Mouse (Mus musculus) testis, adult 2 months (tissue): Measurements from ENCODE around the gene Lrp1. TPM values are rescaled to one million over a fixed set of nuclear protein-coding genes. Genes with fewer than 3 reads are reported as not detected.
A peak's percentile ranks its signal among the peaks of the same experiment; 100 is the strongest.

Experiments
- H3K27ac ChIP-seq: fragments of 200-500 bp; 2 replicates; pipeline ENCODE4 v1.5.1; 2012; ENCODE audit warnings: low read depth, low read length; ENCODE audit not compliant: control insufficient read depth, insufficient read depth
- H3K27me3 ChIP-seq: fragments of 200-500 bp; 2 replicates; pipeline ENCODE4 v1.6.1; 2012; ENCODE audit warnings: mild to moderate bottlenecking, low read length, moderate library complexity; ENCODE audit not compliant: control insufficient read depth, insufficient read depth
- H3K36me3 ChIP-seq: fragments of 200-500 bp; 2 replicates; pipeline ENCODE4 v1.6.1; 2012; ENCODE audit warnings: mild to moderate bottlenecking, low read length; ENCODE audit not compliant: control insufficient read depth, insufficient read depth
- H3K4me1 ChIP-seq: fragments of 200-500 bp; 2 replicates; pipeline ENCODE4 v1.6.1; 2012; ENCODE audit warnings: low read length; ENCODE audit not compliant: control insufficient read depth, insufficient read depth
- H3K4me3 ChIP-seq: fragments of 200-500 bp; 2 replicates; pipeline ENCODE4 v1.5.1; 2012; ENCODE audit warnings: low read depth, mild to moderate bottlenecking, low read length, moderate library complexity, mixed read lengths; ENCODE audit not compliant: control insufficient read depth
- CTCF ChIP-seq: fragments of 200-500 bp; IDR thresholded peaks from 2 replicates; pipeline ENCODE4 v1.5.1; 2012; ENCODE audit warnings: low read depth, mild to moderate bottlenecking, inconsistent platforms, low read length, moderate library complexity; ENCODE audit not compliant: control insufficient read depth, insufficient read depth, insufficient replicate concordance
- POLR2A ChIP-seq: fragments of 200-500 bp; IDR thresholded peaks from 2 replicates; pipeline ENCODE4 v1.6.1; 2012; ENCODE audit warnings: low read depth, mild to moderate bottlenecking, inconsistent platforms, low read length, moderate library complexity; ENCODE audit not compliant: control insufficient read depth
- polyA plus RNA-seq: library from polyadenylated mRNA; depleted of rRNA; stranded (reverse); fragments of >200 nt; gene quantifications from 2 replicates; pipeline ENCODE4 v1.2.3, GENCODE M21; 2012

Gene Lrp1
- polyA plus RNA-seq, 1 experiment, result 20.8 TPM

DNA sequence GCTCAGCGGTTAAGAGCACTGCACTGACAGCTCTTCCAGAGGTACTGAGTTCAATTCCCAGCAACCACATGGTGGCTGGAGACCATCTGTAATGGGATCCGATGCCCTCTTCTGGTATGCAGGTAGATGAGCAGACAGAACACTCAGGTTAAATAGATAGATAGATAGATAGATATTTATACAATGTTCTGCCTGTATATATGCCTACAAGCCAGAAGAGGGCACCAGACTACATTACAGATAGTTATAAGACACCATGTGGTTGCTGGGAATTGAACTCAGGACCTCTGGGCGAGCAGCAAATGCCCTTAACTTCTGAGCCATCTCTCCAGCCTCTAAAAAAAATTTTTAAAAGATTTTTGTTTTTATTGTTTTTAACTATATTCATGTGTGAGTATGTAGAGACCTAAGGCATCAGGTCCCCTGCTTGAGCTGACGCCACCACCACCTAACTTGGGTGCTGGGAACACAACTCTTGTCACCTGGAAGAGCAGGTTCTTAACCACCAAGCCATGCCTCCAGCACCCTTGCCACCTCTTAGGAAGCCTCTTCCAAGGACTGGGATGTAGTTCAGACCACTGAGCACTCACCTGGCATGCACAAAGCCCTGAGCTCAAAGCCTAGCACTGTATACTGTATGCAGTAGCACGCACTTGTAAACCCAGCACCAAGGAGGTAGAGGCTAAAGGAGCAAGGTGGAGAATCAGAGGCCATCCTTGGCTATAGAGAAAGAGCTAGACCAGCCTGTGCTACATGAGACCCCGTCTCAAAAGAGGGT, 2.7 kb upstream of the Lrp1 start:
- Histone ChIP-seq H3K27me3 (no peaks in the 10 kb centered on the region; the same call in 1 of the 2 replicates), H3K4me1 (peaks cover 8% of the 10 kb centered on the region), H3K27ac (no peak overlapping the region), H3K36me3 (no peaks in the 10 kb centered on the region), H3K4me3 (no peak overlapping the region)
- TF ChIP-seq CTCF (no peak), POLR2A (no peak)

- no peaks in the 10 kb centered on the region; the same call in 1 of the 2 replicates for H3K27me3 ChIP-seq
- TF ChIP-seq CTCF (no peak), POLR2A (no peak)
- H3K36me3 ChIP-seq, result no peaks in the 10 kb centered on the region
- H3K27ac ChIP-seq, result no peak overlapping the region; the same call in 1 of the 2 replicates
- H3K4me3 ChIP-seq, result no peak overlapping the region
- H3K4me1 ChIP-seq, result peaks cover 8% of the 10 kb centered on the region
Measured at GRCm38 (mm10) chr10:127622661-127623060, 1.7 kb upstream of the Lrp1 start.

DNA sequence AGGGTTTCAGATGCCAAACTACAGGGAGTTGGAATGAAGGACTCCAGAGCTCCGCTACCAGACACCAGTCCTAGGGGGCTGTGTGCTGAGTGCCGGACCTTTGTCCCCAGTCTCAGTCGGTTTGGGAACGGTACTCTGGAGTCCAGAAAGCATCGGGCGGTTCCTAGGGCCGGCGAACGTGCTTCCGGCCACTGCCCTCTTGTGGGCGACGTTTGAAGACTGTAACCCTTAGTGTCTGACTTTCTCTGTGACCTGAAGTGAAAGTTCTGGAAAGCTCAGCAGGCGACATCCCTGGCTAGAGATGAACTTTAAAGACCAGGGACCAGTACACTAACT, 1.1 kb upstream of the Lrp1 start:
- peak overlapping the region; percentile 80 for H3K4me3 ChIP-seq
- no peaks in the 10 kb centered on the region; the same call in 1 of the 2 replicates for H3K27me3 ChIP-seq
- TF ChIP-seq POLR2A (no peak), CTCF (peak; percentile 41; the same call in 1 of the 2 replicates)
- no peaks in the 10 kb centered on the region for H3K36me3 ChIP-seq
- H3K27ac ChIP-seq, result peak overlapping the region; percentile 62
- peaks cover 11% of the 10 kb centered on the region for H3K4me1 ChIP-seq

- Histone ChIP-seq H3K36me3 (no peaks in the 10 kb centered on the region), H3K27me3 (no peaks in the 10 kb centered on the region; the same call in 1 of the 2 replicates), H3K4me1 (peaks cover 11% of the 10 kb centered on the region), H3K4me3 (peak overlapping the region; percentile 80), H3K27ac (peak overlapping the region; percentile 89)
- TF ChIP-seq CTCF, result no peak
- peak; percentile 53; the same call in 1 of the 2 replicates for TF ChIP-seq POLR2A
Measured at GRCm38 (mm10) chr10:127621191-127622056, 476 bp upstream of the Lrp1 start.

DNA sequence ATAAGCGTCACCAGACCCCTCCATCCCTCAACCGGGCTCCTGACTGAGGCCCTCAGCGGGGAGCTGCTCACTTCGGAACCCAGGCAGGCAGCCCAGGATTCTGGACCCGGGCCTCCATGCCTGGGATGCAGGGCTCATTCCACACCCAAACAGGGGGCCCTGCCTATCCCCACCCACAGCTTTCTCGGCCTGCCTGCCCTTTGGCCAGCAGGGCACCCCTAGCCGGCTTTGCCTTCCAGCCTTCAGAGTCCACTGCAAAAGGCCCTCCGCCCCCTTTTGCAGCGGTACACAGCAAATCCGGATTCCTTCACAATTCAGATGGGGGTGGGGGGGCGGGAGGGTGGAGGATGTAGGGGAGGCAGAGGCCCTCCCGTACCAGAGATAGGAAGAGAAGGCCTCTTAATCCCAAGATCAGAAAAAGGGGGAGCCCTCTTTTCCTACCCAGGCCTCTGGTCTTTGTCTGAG, 975 bp downstream of the Lrp1 start:
- Histone ChIP-seq H3K4me3 (peak overlapping the region; percentile 65), H3K27me3 (no peaks in the 10 kb centered on the region; the same call in 1 of the 2 replicates), H3K27ac (peak overlapping the region; percentile 66), H3K36me3 (no peaks in the 10 kb centered on the region), H3K4me1 (peaks cover 12% of the 10 kb centered on the region)
- no peak for TF ChIP-seq POLR2A
- TF ChIP-seq CTCF, result no peak

DNA sequence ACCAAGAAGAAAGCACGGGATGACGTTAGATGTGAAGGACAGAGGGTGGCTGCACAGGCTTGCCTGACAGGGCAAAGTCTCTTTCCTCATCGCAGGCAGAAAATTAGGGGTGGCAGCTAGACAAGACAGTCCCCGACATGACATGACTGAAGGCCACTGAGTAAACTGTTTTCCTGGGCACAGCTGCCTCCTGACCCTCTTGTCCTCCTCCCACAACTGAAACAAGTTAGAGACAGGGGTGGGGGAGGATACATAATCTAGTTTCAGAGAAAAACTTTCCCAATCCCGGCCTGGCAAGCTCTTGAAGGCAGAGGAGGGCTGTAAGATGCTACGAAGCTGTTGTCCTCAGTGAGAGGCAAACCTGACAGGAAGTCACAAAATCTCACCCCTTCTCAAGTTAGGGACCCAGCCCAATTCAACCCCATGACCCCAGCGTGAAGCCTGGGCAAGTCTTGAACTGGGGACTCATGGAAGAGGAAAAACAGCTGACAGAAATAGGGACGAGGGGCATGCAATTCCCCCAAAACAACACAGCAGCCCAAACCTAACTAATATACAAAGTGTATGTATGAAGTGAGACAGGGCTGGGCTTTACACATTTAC, 1.7 kb downstream of the Lrp1 start:
- Histone ChIP-seq H3K27me3 (no peaks in the 10 kb centered on the region; the same call in 1 of the 2 replicates), H3K4me3 (peak overlapping the region; percentile 65), H3K4me1 (peaks cover 12% of the 10 kb centered on the region), H3K27ac (peak overlapping the region; percentile 67), H3K36me3 (no peaks in the 10 kb centered on the region)
- TF ChIP-seq POLR2A (no peak), CTCF (no peak)

DNA sequence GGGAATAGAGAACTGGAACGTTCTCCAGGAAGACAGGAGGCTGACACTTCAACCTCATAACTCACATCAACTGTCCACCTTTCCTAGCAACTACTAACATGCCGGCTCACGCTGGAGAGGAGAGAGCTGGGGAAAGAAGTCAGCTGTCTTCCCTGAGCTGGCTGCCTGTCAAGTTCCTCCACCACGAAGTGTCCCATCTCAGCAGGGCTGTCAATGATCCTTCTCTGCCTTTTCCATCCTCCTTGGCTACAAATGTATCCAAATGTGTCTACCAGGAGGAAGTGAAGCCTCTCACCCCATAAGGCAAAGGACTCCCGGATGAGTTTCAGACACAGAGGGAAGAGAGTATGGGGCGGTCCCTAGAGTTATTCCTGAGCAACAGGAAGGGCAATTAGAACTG, 2.8 kb downstream of the Lrp1 start:
- Histone ChIP-seq H3K27ac (no peak overlapping the region), H3K4me1 (peaks cover 12% of the 10 kb centered on the region), H3K27me3 (no peaks in the 10 kb centered on the region; the same call in 1 of the 2 replicates), H3K36me3 (no peaks in the 10 kb centered on the region), H3K4me3 (no peak overlapping the region)
- TF ChIP-seq CTCF (no peak), POLR2A (no peak)
